Mouse (Mus musculus): ENCODE measurements around the gene Alpk1.
A peak's percentile ranks its signal among the peaks of the same experiment; 100 is the strongest.
"Not testable (repeated sequence)": the region's sequence is repeated elsewhere in the genome, so short reads cannot be mapped to it uniquely, and the experiment has no call there.

Alpk1 gene

DNA sequence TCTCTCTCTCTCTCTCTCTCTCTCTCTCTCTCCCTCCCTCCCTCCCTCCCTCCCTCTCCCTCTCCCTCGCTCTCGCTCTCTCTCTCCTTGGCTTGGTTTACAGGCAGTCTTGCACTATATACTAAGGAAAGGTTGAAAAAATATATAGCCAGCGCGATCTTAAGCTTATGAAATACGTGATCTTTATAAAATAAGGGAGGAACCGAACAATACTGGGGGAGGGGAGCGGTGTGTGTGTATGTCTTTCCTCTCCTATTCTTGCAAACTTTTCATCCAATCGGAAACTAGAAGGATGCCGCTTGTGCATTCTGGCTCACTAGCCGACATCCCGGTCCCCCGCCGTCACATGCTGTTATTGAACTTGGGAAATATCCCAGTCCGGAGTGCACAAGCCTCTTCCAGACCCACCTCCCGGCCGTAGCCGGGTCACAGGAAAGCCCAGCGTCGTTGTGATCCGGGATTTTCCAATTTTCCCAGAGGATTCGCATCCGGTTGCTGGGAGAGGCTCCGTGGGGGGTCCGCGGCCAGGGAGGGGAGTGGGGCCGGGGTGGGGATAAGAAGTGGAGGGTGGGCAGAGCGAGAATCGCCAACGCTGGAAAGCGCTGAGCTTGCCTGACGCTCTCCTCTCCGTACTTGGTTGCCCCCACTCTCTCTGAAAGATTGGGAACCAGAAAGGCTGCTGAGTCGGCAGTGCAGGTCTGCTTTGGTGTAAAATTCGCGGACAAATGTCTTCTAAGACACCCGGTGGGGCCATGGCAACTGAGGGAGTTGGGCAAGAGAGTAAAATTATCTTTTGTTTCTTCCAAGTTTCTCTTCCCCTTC, 10.1 kb upstream of the Alpk1 start:
- peak; percentile 52 for DNase-seq

DNA sequence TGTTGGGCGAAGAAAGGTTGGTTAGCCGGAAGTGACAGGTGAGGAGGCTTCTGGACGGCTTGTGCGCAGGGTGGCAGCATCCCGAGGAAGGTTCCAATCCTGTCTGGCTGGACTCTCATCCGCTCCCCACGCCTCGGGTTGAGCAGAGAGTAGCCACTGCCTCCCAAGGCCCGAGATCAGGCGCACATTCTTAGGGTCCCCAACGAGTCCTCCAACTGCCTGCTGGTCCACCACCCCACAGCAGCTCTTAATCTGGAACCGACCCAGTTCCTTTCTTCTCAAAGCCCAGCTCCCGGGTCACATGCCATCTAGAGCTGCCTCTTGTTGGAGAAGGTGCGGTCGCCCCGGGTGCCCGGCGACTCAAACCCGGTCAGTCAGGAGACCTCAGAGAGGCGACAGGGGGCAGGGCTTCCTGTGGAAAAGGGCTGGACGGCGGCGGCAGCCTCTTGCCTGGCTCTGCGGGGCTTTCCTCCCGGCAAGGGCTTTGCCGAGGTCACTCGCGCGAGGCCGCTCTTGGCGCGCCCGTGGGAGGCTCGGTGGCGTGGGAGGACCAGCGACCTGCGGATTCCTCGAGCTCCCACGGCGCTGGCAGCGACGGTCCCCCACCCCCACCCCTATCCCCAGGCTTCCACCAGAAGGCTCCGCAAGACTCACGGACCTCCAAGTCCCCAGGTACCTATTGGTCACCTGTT, 9.3 kb upstream of the Alpk1 start, which contains the start of gene Tifa:
Gene Tifa, plus strand, starts transcription at position 306 of the 692 bp plus-strand sequence.
- peak; percentile 67 for DNase-seq

DNA sequence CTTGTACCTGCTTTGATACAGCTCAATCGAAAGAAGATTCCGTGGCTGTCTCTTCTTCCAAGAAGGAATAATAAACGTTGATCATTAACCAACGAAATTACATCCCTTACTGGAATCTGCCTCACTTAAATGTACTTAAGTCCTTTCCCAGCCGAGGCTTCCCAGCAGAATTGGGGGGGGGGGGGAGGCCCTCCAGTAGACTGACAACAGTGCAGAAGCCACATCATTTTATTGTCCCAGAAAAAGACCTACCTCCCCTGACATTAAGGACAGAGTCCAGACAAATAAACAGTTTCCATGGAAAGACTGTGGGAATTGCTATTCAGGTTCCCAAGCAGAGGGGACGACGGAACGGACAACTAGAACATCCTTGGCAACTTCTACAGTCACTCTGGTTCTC, 8.6 kb upstream of the Alpk1 start:
- no peak for DNase-seq

DNA sequence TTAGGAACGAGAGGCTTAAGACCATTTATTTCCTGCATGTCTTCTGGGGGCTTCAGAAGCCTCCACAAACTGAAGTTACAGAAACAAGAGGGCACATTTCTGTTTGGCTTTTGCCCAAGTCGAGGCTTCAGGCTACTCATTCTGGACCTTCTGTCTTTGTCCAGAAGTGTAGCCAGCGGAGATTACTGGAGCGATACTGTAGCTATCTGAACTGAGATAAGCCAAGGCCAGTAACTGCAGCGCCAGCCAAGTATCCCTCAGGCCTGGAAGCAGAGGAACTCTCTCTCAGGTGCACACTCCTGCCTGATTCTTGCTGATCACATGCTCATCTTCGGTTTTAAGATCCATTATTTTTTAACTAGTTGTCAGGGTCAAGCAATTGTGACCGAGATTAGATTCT, 7.7 kb upstream of the Alpk1 start:
- DNase-seq, result no peak

DNA sequence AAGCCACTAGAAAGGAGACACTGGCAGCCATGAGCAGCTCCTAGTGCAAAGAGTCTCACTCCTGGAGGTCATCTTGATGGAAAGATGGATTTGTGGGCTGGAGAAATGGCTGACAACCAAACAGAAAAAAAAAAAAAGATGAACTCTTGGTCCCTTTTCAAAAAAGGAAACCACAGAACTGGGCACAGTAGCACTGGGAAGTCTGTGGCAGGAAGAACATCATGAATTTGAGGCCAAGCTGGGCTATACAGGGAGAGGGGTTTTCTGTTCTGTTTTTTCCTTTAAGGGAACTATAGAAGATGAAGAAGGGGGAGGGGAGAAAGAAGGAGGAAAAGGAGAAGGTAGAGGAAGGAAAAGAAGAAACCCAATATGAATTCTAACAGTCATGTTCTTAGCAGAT, 6.7 kb upstream of the Alpk1 start:
- no peak for DNase-seq

DNA sequence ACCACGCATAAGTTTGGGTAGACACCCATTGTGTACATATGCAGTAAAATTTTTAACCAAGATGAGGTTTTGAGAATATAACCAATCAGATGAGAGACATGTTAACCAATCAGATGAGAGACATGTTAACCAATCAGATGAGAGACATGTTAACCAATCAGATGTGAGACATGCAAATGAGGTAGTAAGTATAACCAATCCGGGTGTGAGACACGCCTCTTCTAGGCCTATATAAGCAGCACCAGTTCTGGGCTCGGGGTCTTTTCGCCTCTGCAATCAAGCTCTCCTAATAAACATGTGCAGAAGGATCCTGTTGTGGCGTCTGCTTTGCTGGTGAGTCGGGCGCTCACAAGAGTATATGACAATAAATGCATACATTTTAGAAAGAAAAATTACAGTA, 3.4 kb upstream of the Alpk1 start:
- DNase-seq, result not testable (repeated sequence)

DNA sequence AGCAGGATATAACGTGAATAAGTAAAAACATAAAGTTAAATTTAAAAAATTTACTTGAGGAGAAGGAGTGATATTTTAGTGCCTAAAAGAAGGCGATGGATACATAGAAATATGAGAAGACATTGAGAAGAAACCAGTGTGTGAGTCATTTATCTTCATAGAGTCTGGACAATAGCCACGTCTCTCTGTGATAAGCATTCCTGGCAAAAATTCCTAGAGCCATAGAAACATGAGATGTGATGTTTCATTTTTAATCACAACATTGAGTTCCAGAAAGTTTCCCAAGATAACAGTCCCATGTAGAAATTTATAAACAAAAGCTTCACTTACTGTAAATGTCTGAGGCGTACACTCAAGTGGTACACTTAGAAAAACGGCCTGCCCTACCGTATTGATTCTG, 2.6 kb upstream of the Alpk1 start:
- no peak for DNase-seq

DNA sequence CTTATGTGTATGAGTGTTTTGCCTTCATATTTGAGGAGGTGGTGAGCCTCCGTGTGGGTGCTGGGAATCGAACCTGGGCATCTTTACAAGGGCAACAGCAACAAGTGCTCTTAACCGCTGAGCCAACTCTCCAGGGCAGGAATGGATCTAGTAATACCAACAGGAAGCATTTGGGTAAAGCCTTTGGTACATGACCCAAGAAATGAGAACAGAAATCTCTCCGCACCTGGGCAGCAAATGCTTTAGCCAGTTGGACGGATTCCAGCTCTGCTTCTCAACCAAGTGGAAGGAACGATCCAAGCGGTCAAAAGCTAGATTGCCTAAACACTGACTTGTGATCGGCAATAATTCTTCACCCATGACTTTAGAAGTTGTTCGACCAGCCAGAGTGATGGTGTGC, 594 bp upstream of the Alpk1 start:
- DNase-seq, result peak; percentile 41

DNA sequence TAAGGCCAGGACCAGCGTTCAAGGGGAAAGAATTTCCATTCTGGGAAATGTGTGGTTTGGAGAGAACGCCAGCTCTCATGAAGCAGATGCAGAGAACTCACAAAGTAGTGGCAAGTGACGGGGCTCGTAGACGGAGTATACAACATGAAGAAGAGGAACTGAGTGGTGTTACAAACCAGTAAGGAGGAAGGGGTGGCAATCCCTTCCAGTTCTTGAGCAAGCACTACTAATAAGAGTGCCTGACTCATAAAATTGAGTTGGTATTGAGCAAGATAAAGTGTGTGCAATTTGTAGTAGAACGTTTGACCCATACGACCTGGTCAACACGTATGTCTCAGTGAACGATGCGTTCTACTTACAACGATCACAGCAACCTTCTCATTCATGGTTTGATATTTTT, 11.2 kb downstream of the Alpk1 start:
- DNase-seq, result no peak

DNA sequence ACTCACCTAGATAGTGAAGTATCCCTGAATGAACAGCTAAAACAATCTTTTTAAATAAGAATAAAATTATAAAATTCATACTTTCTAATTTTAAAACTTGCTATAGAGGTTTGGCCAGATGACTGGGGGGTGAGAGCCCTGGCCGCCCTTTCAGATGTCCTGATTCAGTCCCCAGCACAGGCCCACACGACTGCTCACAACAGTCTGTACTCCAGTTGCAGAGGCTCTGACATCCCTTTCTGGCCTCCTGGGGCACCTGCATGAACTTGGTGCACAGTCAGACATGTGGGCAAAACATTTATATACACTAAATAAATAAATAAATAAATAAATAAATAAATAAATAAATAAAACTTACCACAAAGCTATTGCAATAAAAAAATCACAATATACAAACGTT, 14.4 kb downstream of the Alpk1 start:
- DNase-seq, result no peak

DNA sequence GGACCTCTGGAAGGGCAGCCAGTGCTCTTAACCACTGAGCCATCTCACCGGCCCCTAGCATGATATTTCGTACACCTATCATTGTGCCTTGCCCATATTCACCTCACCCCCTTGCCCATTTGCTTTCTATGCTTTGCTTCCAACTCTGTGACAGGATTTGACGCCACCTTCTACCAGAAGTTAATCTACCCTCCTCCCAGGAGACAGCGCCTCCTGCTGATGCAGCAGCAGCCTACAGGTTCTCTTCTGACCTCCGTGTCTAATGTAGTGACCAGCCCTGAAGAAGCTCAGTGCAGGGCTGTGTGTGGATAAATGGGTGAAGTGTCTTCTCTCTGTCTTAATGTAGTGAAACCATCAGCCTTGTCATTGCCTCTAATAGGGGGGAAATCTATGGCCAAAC, 15.8 kb downstream of the Alpk1 start:
- no peak for DNase-seq

DNA sequence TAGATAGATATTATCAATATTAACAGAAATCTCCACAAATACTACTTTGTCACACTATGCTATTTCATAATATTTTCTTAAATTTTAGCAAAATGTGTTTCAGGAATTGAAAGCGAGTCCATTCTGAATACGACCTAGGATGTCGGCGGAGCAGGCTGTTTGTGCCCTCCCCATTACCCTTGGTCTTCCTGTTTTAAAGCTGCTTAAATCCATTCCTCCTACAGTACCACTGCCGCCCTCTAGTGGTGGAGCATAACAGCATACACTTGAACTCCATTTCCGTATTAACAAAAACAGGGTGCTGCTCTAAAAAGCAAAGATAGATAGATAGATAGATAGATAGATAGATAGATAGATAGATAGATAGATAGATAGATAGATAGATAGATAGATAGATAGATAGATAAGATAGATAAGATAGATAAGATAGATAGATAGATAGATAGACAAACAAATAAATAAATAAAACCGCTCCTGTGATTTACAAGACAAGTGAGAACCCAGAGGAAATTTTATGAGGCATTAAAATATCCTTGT, 17.2 kb downstream of the Alpk1 start:
- DNase-seq, result peak; percentile 78

DNA sequence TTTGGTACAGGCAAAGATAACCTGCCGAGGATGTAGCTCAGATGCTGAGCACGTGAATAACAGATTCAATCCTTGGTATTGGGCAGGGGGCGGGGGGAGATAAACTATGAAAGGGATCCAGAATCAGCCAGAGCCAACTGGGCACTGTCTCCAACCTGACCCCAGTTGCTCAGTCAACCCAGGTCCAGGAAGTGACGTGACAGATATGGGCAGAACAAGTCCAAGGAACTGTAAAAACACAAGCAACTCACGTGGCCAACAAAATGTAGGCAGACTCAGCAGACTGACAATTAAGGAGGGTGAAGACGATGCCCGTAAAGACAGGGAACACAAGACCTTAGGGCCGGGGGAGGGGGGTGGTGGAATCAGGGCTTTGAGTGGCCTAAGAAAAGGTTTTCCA, 17.9 kb downstream of the Alpk1 start:
- DNase-seq, result no peak

DNA sequence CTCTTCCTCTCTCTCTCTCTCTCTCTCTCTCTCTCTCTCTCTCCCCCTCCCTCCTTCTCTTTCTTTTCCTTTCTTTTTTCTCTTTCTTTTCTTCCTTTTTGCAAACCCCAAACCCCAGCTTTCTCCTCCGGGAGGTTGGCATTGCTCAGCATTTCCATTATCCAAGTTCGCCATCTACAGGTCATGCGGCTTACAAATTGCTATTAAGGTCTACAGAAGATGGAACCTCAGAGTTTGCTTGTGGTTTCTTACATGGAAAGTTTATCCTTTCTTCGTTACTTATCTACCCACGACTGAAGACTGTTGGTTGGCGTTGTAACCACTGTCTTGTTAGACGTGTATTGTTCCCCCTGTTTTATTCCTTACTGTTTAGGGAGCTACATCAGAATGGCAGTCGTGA, 21.1 kb downstream of the Alpk1 start:
- peak; percentile 64 for DNase-seq

DNA sequence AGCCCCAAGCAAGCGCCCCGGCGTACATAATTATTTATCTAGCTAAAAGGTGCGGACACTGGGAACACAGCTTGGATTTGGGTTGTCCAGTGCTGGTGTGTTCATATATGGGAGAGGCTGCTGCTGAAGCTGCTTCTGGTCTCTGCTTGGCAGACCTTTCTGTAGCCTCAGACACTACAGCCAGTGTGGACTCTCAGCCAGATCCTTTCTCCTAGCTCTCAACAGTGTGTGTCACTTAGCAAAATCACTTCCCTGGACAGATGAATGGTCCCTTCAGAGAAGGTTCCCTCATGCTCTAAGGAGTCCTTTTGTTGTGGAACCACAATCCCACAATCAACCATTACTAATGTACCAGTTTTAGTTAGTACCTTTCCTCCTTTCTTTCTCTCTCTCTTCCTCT, 21.5 kb downstream of the Alpk1 start:
- DNase-seq, result no peak

DNA sequence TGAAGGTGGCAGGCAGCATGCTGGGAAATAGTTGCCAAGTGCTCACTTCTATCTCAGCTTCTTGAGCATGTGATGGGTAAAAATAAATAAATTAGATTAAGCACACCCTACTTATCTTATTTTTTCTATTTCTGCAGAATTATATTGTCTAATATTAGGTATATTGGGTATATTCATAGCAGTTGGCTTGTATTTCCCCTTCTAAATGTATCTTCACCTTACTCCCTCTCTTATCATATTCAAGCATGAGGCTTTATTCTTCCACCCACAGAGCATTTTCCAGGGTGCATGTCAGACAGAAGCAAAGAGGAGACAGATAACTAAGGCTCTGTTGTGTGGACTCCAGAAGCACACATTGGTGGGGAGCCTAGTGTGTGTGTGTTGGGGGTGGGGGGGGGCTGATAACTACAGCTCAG, 22.4 kb downstream of the Alpk1 start:
- DNase-seq, result no peak

DNA sequence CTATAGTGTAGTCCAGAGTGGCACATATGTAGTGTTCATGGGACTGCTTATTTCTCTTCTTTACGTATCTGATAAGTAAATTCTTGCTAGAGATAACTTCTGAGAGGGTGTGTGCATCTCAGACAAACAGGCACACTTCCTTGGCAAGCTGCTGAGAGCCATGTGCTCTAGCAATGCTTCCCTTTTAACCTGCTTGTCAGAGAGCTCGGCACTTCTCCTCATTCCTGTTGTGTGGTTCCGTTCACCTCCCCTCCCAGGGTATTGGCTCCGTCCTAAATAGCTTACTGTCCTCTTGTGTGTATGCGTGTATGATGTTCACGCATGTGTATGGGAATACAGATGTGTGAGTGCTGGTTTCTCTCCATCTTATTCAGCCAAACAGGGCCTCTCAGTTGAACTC, 23.9 kb downstream of the Alpk1 start:
- no peak for DNase-seq

DNA sequence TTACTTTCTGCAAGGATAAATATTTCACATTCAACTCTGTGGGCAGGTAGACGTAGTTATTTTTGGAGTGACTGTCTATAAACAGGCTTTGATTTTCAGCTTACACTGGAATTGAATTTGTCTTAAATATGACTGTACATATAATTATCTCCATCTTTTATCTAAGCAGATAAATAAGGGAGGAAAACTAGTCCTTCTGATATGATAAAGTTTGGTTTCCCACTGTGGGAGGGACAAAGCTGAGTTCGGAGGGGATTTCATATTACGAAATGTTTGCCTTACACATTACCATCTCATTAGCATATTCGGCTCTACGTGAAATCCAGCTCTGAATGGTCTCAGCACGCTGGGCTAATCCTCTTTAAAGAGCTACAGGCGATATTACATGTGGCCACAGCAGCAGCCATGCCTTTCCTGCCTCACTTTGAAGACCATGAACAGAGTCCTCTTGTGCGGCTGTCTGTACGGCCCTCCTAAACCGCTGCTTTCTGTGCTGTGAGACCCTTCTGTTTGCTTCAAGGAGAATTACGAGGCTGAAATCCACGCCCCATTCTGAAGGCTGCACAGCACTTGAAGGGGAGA, 30.3 kb downstream of the Alpk1 start:
- no peak for DNase-seq

DNA sequence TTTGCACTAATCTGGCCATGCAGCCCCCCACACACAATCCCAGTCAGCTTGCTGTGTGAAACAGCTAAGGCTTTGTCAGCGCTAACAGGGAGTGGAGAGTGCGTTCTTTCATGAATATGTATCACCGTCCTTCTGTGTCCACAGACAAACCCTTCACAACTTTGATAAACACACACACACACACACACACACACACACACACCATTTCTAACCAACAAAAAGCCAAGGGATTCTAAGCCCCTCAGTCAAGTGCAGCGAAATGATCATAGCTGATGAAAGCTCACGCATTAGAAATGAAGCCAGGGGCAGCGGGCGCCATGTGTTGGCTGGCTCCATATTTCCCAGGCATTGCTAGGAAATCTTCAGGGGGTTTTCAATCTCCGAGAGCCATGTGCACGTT, 31.1 kb downstream of the Alpk1 start:
- DNase-seq, result no peak

DNA sequence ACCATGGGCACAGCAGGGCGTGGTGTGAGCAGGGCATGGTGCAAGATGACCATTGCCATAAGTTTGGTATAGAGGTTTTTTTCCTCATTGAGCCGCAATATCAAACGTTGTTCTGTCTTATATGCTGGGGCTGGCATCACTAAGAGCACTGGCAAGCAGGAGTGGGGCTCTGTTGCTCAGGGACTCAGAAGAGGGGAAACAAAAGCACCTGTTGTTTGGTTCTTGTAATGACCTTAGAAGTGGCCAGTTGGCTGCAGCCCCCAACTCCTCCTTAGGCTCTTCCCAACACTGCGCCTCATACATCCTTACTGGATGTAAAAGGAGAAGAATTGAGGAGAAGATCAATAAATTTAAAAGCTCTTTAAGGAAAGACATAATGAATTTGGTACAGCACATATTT, 31.7 kb downstream of the Alpk1 start:
- no peak for DNase-seq

DNA sequence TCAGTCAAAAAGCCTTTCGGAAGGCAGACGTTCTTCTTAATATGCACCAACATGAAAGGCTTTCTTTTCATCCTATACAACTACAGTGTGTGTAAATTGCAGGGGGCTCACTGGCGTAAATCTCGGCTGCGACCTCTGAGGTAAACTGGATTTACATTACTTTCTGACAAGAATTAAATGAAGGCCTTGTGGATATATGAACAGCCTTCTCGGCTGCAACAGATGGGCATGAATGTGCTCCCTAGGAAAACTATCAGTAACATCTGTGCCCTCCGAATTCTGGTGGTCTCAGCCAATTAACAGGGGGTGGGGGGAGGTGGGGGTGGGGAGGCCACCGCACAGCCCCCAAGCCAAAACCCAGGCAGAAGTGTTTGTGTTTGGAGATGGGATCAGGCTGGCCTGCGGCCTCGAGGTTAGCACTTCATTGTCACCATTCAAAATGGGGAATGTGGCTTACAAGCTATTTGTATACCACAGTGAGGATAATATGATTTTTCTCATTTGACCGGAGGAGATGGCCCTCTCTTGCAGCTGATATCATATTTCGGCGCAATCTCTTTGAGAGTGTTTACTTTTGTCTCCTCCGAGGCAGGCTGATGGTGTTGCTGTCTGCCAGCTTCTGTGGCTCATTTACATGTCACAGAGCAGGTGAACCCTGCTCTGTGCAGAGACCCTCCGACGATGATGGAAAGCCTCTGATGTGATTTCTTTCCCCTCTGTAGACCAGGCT, 34.3 kb downstream of the Alpk1 start:
- DNase-seq, result no peak

DNA sequence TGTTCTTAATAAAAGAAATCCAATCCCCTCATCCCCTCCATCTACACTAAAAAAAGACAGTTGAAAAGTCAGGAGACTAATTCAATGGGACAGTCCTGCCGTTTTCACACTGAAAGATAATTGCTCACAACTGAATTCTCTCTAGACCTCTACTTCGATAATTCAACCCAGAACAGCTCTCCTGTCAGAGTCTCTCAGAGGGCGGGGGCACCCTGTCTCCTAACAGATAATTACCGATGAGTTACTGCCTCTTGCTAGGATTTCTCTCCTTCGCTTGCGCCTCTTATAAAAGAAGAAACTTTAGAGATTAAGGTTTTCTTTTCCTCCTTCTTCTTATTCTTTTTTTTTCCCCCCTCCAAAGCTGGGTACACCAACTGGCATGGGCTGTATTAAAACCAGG, 34.8 kb downstream of the Alpk1 start:
- no peak for DNase-seq

Measured in kidney, adult 9 months (tissue).